Mouse (Mus musculus) liver, embryonic 12.5 days (tissue): ENCODE data around the gene Usp50. TPM values are rescaled to one million over a fixed set of nuclear protein-coding genes. Genes with fewer than 3 reads are reported as not detected.

Source experiments
- ATAC-seq: fragments of 200-750 bp; cut with Nextera tagmentation; 2 replicates; pipeline ENCODE4 v1.8.0; 2017; ENCODE audit warnings: moderate number of reproducible peaks, mild to moderate bottlenecking, moderate library complexity
- H3K27ac ChIP-seq: fragments of 300-500 bp; sonication (generic); 2 replicates; pipeline ENCODE4 v1.5.1; 2016; ENCODE audit warnings: mild to moderate bottlenecking
- H3K27me3 ChIP-seq: fragments of 300-500 bp; sonication (generic); replicated peaks from 2 replicates; pipeline ENCODE4 v1.6.1; 2016; ENCODE audit warnings: mild to moderate bottlenecking, moderate library complexity
- H3K36me3 ChIP-seq: fragments of 300-500 bp; sonication (generic); 2 replicates; pipeline ENCODE4 v1.6.1; 2016; ENCODE audit warnings: mild to moderate bottlenecking, moderate library complexity
- H3K4me1 ChIP-seq: fragments of 300-500 bp; sonication (generic); 2 replicates; pipeline ENCODE4 v1.6.1; 2016
- H3K4me2 ChIP-seq: fragments of 300-500 bp; sonication (generic); 2 replicates; pipeline ENCODE4 v1.6.1; 2016; ENCODE audit warnings: mild to moderate bottlenecking, moderate library complexity
- H3K4me3 ChIP-seq: fragments of 300-500 bp; sonication (generic); 2 replicates; pipeline ENCODE4 v1.5.1; 2016; ENCODE audit warnings: mild to moderate bottlenecking, moderate library complexity
- H3K9ac ChIP-seq: fragments of 300-500 bp; sonication (generic); 2 replicates; pipeline ENCODE4 v1.6.1; 2016; ENCODE audit warnings: mild to moderate bottlenecking, moderate library complexity
- H3K9me3 ChIP-seq: fragments of 300-500 bp; sonication (generic); replicated peaks from 2 replicates; pipeline ENCODE4 v1.6.1; 2016; ENCODE audit warnings: mild to moderate bottlenecking, moderate library complexity
- WGBS: fragments of 180-500 bp; shearing (Covaris S2); methylation state at CpG from one replicate; pipeline ENCODE4 v1.1.7; 2016; ENCODE audit not compliant: insufficient replicate concordance; 5-methylcytosine and 5-hydroxymethylcytosine counted together
- polyA plus RNA-seq: library from polyadenylated mRNA; unstranded; fragments of >200 nt; fragmentation: Nextera tagmentation; extraction: Ambion mirVana; gene quantifications from 2 replicates; pipeline ENCODE4 v1.2.1, GENCODE M21; 2016

Usp50 gene
- 2.4 and 2.6 TPM in 2 replicates for polyA plus RNA-seq

GRCm38 (mm10) chr2:126783370-126783769, at the start of gene Usp50:
Usp50 (minus strand) TSS chr2:126783470.
- H3K4me2 ChIP-seq: no peak within 1 kb of the TSS
- peaks cover 3% of the 10 kb centered on the region; the same call in 1 of the 2 replicates for H3K4me1 ChIP-seq
- H3K9me3 ChIP-seq: no peaks in the 10 kb centered on the region
- H3K36me3 ChIP-seq: no peaks in the 10 kb centered on the region
- H3K27me3 ChIP-seq: no peaks in the 10 kb centered on the region
- H3K9ac ChIP-seq: no peak within 1 kb of the TSS
- no peak within 1 kb of the TSS for H3K4me3 ChIP-seq
- WGBS: 45% methylated on average over 4 of the region's 4 CpGs
- ATAC-seq: no peak
- H3K27ac ChIP-seq: no peak within 1 kb of the TSS

DNA sequence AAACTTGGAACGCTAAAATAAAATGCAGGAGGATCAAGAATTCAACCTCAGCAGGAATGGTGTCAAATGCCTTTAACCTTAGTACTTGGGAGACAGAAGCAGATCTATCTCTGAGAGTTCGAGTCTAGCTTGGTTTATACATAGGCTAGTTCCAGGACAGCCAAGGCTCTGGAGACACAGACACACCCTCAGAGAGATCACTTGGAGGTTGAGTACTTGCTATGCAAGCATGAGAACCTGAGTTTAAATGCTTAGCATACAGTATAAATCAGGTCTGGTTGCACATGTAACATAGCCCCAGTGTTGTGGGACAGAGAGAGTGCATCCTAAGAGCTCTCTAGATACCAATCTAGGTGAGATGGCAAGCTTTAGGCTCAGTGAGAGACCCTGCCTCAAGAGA, 34.1 kb upstream of the Usp50 start:
- peak overlapping the region; percentile 73 for H3K27ac ChIP-seq
- WGBS: 66% methylated on average over 2 of the region's 2 CpGs
- H3K36me3 ChIP-seq: peaks cover 49% of the 10 kb centered on the region
- H3K9me3 ChIP-seq: no peaks in the 10 kb centered on the region
- H3K4me2 ChIP-seq: peak overlapping the region; percentile 46; the same call in 1 of the 2 replicates
- no peak overlapping the region for H3K4me3 ChIP-seq
- peak; percentile 68; the same call in 1 of the 2 replicates for ATAC-seq
- no peak overlapping the region for H3K9ac ChIP-seq
- no peaks in the 10 kb centered on the region for H3K27me3 ChIP-seq
- peaks cover 46% of the 10 kb centered on the region for H3K4me1 ChIP-seq

GRCm38 (mm10) chr2:126816644-126817347, 33.5 kb upstream of the Usp50 start:
- H3K4me3 ChIP-seq: no peak overlapping the region
- H3K27me3 ChIP-seq: no peaks in the 10 kb centered on the region
- ATAC-seq: peak; percentile 62; the same call in 1 of the 2 replicates
- H3K4me2 ChIP-seq: peak overlapping the region; percentile 46
- peak overlapping the region; percentile 58; the same call in 1 of the 2 replicates for H3K27ac ChIP-seq
- H3K4me1 ChIP-seq: peaks cover 44% of the 10 kb centered on the region
- no peak overlapping the region for H3K9ac ChIP-seq
- H3K9me3 ChIP-seq: no peaks in the 10 kb centered on the region
- peaks cover 52% of the 10 kb centered on the region for H3K36me3 ChIP-seq
- WGBS: 37% methylated on average over 4 of the region's 4 CpGs

GRCm38 (mm10) chr2:126815822-126816221, 32.6 kb upstream of the Usp50 start:
- WGBS: 4% methylated on average over 1 of the region's 1 CpGs
- H3K27ac ChIP-seq: peak overlapping the region; percentile 67; the same call in 1 of the 2 replicates
- H3K36me3 ChIP-seq: peaks cover 55% of the 10 kb centered on the region
- H3K9me3 ChIP-seq: no peaks in the 10 kb centered on the region
- peaks cover 40% of the 10 kb centered on the region for H3K4me1 ChIP-seq
- no peak overlapping the region for H3K9ac ChIP-seq
- H3K27me3 ChIP-seq: no peaks in the 10 kb centered on the region
- H3K4me2 ChIP-seq: peak overlapping the region; percentile 13; the same call in 1 of the 2 replicates
- ATAC-seq: peak; percentile 73
- no peak overlapping the region for H3K4me3 ChIP-seq

DNA sequence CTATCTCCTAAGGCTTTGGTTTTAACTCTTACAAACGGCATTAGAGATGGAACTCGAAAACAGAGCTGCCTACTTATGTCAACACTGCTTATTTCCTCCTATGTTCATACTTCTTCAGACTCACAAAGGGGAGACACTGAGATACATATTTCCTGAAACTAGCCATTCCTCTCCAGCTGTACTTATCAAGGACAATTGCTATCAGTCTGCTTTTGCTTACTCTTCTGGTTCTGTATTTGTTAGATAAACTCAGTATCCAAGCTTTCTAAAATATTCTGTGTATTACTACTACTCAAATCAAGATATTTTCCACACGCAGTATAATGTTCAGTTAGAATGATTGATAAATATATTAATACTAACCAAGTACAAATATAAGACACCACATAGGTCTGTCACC, 18.7 kb upstream of the Usp50 start:
- 0 out of 2 replicates have a peak, but pooled peaks have one; percentile 24 for ATAC-seq
- WGBS: 68% methylated on average over 3 of the region's 3 CpGs
- no peak overlapping the region for H3K4me2 ChIP-seq

GRCm38 (mm10) chr2:126798455-126798854, 15.2 kb upstream of the Usp50 start:
- H3K4me3 ChIP-seq: no peak overlapping the region
- 82% methylated on average over 5 of the region's 5 CpGs for WGBS
- H3K4me2 ChIP-seq: no peak overlapping the region
- H3K4me1 ChIP-seq: peaks cover 7% of the 10 kb centered on the region
- H3K27me3 ChIP-seq: no peaks in the 10 kb centered on the region
- no peak for ATAC-seq
- H3K9me3 ChIP-seq: no peaks in the 10 kb centered on the region
- no peak overlapping the region for H3K27ac ChIP-seq
- peaks cover 78% of the 10 kb centered on the region for H3K36me3 ChIP-seq
- H3K9ac ChIP-seq: no peak overlapping the region

More for the DNA sequence above, 18.7 kb upstream of the Usp50 start:
- Histone ChIP-seq H3K9me3 (no peaks in the 10 kb centered on the region), H3K27me3 (no peaks in the 10 kb centered on the region), H3K36me3 (peaks cover 75% of the 10 kb centered on the region), H3K27ac (no peak overlapping the region), H3K4me3 (no peak overlapping the region), H3K4me1 (peaks cover 7% of the 10 kb centered on the region), H3K9ac (no peak overlapping the region)

DNA sequence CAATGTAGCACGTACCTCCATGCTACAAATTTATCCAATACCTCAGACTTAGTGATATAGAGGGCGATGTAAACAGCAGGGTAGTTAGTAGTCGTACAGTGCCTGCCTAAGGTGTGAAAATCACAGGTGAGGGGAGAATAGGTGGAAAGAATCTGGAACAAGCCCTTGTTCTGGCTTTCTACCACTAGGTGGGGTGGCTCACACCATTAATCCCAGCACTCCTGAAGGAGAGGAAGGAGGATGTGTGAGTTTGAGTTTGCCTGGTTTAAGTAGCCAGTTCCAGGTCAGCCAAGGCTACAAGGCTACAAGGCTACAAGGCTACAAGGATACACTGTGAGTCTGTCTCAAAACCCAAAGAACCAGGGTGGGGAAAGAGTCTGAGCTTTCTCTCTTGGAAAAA, 12.4 kb upstream of the Usp50 start:
- no peak overlapping the region for H3K27ac ChIP-seq
- 73% methylated on average over 3 of the region's 3 CpGs for WGBS
- no peaks in the 10 kb centered on the region for H3K4me1 ChIP-seq
- no peaks in the 10 kb centered on the region for H3K9me3 ChIP-seq
- no peak overlapping the region for H3K4me2 ChIP-seq
- no peak overlapping the region for H3K9ac ChIP-seq
- H3K27me3 ChIP-seq: no peaks in the 10 kb centered on the region
- no peak overlapping the region for H3K4me3 ChIP-seq
- ATAC-seq: no peak
- peaks cover 86% of the 10 kb centered on the region for H3K36me3 ChIP-seq

- Histone ChIP-seq H3K4me3 (no peak overlapping the region), H3K4me1 (peaks cover 2% of the 10 kb centered on the region; the same call in 1 of the 2 replicates), H3K9me3 (no peaks in the 10 kb centered on the region), H3K27me3 (no peaks in the 10 kb centered on the region), H3K36me3 (peaks cover 65% of the 10 kb centered on the region), H3K27ac (no peak overlapping the region), H3K4me2 (no peak overlapping the region), H3K9ac (no peak overlapping the region)
- no peak for ATAC-seq
- 68% methylated on average over 5 of the region's 5 CpGs for WGBS
These were observed 9.3 kb upstream of the Usp50 start for GRCm38 (mm10) chr2:126792611-126793010.

DNA sequence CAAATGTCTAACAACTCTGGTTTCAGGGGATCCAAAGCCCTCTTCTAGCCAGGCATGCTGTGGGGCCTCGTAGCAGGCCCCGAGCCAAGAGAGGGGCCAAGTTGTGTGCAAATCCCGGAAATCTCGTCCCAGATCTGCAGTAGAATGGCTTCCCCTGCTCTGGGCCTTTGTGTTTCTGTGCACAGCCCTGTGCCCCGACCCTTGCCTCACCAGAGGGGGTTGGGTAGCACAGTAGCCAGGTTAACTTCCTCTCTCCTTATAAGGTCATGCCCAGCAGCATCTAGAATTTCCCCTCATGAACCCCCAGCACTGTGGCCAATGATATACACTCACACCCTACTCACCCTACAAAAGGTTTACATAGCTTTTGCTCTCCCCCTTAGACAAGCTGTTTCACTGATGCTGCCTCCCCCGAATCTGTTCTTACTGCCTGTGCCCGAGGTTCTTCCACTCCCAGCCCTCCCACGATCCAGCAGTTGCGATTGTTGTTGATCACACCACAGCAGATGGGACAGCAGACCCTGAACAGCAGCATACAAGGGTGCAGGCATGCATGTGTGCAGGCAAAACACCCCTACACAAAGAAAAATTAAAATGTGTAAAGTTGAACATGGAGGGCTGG, 4.6 kb upstream of the Usp50 start:
- H3K4me1 ChIP-seq: peaks cover 3% of the 10 kb centered on the region; the same call in 1 of the 2 replicates
- WGBS: 50% methylated on average over 9 of the region's 9 CpGs
- peak; percentile 27; the same call in 1 of the 2 replicates for ATAC-seq
- H3K27me3 ChIP-seq: no peaks in the 10 kb centered on the region
- no peak overlapping the region for H3K9ac ChIP-seq
- no peaks in the 10 kb centered on the region for H3K9me3 ChIP-seq
- H3K4me2 ChIP-seq: no peak overlapping the region
- peaks cover 24% of the 10 kb centered on the region for H3K36me3 ChIP-seq
- no peak overlapping the region for H3K27ac ChIP-seq
- H3K4me3 ChIP-seq: no peak overlapping the region

DNA sequence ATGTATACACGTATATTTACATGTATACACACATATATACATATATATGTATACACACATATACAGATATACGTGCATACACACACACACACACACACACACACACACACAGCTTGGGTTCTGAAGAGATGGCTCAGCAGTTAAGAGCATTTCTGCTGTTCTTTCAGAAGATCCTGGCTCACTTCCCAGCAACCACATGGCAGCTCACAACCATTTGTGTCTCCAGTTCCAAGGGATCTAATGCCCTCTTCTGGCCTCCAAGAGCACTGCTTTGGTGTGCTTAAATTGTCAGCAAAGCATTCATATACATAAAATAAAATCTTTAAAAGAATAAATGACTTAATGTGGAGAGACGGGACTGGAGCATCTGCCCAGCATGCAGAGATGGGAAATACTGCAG, 837 bp downstream of the Usp50 start:
- H3K36me3 ChIP-seq: no peaks in the 10 kb centered on the region
- no peaks in the 10 kb centered on the region for H3K4me1 ChIP-seq
- WGBS: 63% methylated on average over 3 of the region's 3 CpGs
- ATAC-seq: no peak
- H3K4me2 ChIP-seq: no peak overlapping the region
- H3K27ac ChIP-seq: no peak overlapping the region
- no peak overlapping the region for H3K9ac ChIP-seq
- H3K4me3 ChIP-seq: no peak overlapping the region
- H3K27me3 ChIP-seq: no peaks in the 10 kb centered on the region
- no peaks in the 10 kb centered on the region for H3K9me3 ChIP-seq

DNA sequence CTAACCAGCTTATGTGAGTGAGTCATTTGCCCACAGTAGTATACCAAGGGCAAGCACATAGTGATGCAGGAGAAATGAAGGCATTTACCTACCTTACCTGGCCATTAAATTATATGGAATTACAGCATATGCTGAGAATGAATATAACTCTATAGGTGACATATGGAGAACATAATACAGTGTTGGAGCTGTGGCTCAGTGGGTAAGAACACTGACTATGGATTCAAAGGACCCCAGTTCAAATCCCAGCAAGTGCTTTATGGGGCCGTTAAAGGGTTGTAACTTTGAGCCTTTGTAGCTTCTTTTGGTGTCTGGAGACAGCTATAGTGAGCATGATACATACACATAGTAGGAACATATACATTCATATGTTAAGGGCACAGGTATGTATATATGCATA, 1.8 kb downstream of the Usp50 start:
- H3K27ac ChIP-seq: no peak overlapping the region
- H3K4me2 ChIP-seq: no peak overlapping the region
- no peaks in the 10 kb centered on the region for H3K27me3 ChIP-seq
- H3K4me1 ChIP-seq: no peaks in the 10 kb centered on the region
- H3K9me3 ChIP-seq: no peaks in the 10 kb centered on the region
- H3K36me3 ChIP-seq: no peaks in the 10 kb centered on the region
- no peak overlapping the region for H3K9ac ChIP-seq
- WGBS: 68% methylated on average over 1 of the region's 1 CpGs
- H3K4me3 ChIP-seq: no peak overlapping the region
- ATAC-seq: no peak

DNA sequence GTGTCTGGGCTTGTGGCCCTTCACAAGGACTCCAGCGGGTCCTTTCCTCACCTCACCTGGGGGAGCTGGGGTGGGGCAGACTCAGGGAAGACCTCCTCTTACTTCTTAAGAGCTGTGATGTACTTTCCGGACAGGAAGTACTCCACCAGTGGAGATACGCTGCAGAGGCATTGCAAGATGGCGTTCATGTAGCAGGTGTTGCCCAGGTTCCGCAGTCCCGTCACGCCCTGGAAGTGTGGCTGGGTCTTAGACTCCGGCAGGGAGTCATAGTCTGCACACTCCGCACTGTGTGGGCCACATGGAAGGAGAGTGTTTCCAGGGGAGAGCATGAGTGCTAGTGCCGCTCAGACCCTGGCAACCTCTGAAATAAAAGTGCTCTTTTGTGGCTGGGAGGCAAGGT, 3.0 kb downstream of the Usp50 start:
- Histone ChIP-seq H3K27ac (no peak overlapping the region), H3K36me3 (no peaks in the 10 kb centered on the region), H3K27me3 (no peaks in the 10 kb centered on the region), H3K4me2 (no peak overlapping the region), H3K4me3 (no peak overlapping the region), H3K9ac (no peak overlapping the region), H3K4me1 (no peaks in the 10 kb centered on the region), H3K9me3 (no peaks in the 10 kb centered on the region)
- no peak for ATAC-seq
- WGBS: 79% methylated on average over 10 of the region's 10 CpGs
